ENCODE assay signal across 13 mouse cellular contexts in genomic region chr4:45600520-45600919, GRCm38 (mm10).
DNase-seq lines count a peak whose midpoint lies in the region; ATAC-seq lines count a peak whose summit lies in the region.
"Had no signal": no experiment of that assay in that cellular context is flagged by ENCODE, and none has a peak within 500 bp of the region (broad histone marks: within the 10 kb centered on the region; RNA-seq: fewer than 3 reads in every experiment).

No protein-coding gene starts in this region.

- no peak overlapping the region for H3K9ac ChIP-seq in neural tube, embryonic 11.5 days (ENCODE audit: low read length)
- H3K9ac ChIP-seq in midbrain, embryonic 15.5 days = no peak overlapping the region
- H3K9ac ChIP-seq: heart, embryonic 15.5 days; lung, embryonic 14.5 days had no signal

- H3K4me1 ChIP-seq in neural tube, embryonic 11.5 days (ENCODE audit: control insufficient read depth, insufficient read depth, low read length) = no peaks in the 10 kb centered on the region
- no peaks in the 10 kb centered on the region for H3K4me1 ChIP-seq in midbrain, embryonic 15.5 days
- H3K4me1 ChIP-seq: heart, embryonic 15.5 days had no signal

- no peaks in the 10 kb centered on the region for H3K9me3 ChIP-seq in neural tube, embryonic 11.5 days (ENCODE audit: control insufficient read depth, low read length)
- no peaks in the 10 kb centered on the region for H3K9me3 ChIP-seq in midbrain, embryonic 15.5 days
- H3K9me3 ChIP-seq: heart, embryonic 15.5 days had no signal

- peak; percentile 45; the same call in 1 of the 2 replicates for ATAC-seq in neural tube, embryonic 11.5 days (ENCODE audit: insufficient read depth, low FRiP score, low TSS enrichment)
- ATAC-seq in midbrain, embryonic 15.5 days (replicated peaks) = no peak
- no peak for ATAC-seq in CD4-positive, CD25-positive, alpha-beta regulatory T cell, adult 4 months

- H3K27ac ChIP-seq in neural tube, embryonic 11.5 days (ENCODE audit: low read depth, low read length) = no peak overlapping the region
- H3K27ac ChIP-seq in midbrain, embryonic 15.5 days = peak overlapping the region; percentile 10; the same call in 1 of the 2 replicates
- H3K27ac ChIP-seq: heart, embryonic 15.5 days had no signal

- WGBS in neural tube, embryonic 11.5 days = 35% methylated on average over 9 of the region's 9 CpGs
- 26% methylated on average over 9 of the region's 9 CpGs for WGBS in midbrain, embryonic 15.5 days

- no peak for DNase-seq in neural tube, embryonic 11.5 days (ENCODE audit: low spot score)
- DNase-seq in neural tube, embryonic 10.5 days (ENCODE audit: extremely low spot score, low spot score) = no peak
- DNase-seq in forelimb bud, embryonic 11.5 days (ENCODE audit: low read depth, low spot score) = peak; percentile 52
- no peak for DNase-seq in T-cell, adult 2 months (ENCODE audit: low spot score)
- no peak for DNase-seq in right cerebral cortex, postnatal 4 days
- DNase-seq: cerebellum, postnatal 25 days; kidney, postnatal 10 days; left cerebral cortex, postnatal 4 days; lung, embryonic 14.5 days; thymus, postnatal 14 days had no signal

- no peaks in the 10 kb centered on the region for H3K36me3 ChIP-seq in neural tube, embryonic 11.5 days (ENCODE audit: control insufficient read depth, insufficient read depth, low read length)
- H3K36me3 ChIP-seq in midbrain, embryonic 15.5 days (replicated peaks) = no peaks in the 10 kb centered on the region
- H3K36me3 ChIP-seq: heart, embryonic 15.5 days had no signal

- no peak overlapping the region for H3K4me3 ChIP-seq in neural tube, embryonic 11.5 days (ENCODE audit: low read depth, low read length)
- no peak overlapping the region for H3K4me3 ChIP-seq in midbrain, embryonic 15.5 days
- H3K4me3 ChIP-seq: heart, embryonic 15.5 days had no signal

- H3K27me3 ChIP-seq in neural tube, embryonic 11.5 days (ENCODE audit: control insufficient read depth, insufficient read depth, low read length) = no peaks in the 10 kb centered on the region
- H3K27me3 ChIP-seq in midbrain, embryonic 15.5 days (replicated peaks) = no peaks in the 10 kb centered on the region
- H3K27me3 ChIP-seq: heart, embryonic 15.5 days had no signal

- H3K4me2 ChIP-seq in neural tube, embryonic 11.5 days (ENCODE audit: low read depth) = no peak overlapping the region
- H3K4me2 ChIP-seq in midbrain, embryonic 15.5 days = no peak overlapping the region
- H3K4me2 ChIP-seq: heart, embryonic 15.5 days; lung, embryonic 14.5 days had no signal
